Mouse (Mus musculus): ENCODE results near the gene Olfr1500. TPM values are rescaled to one million over a fixed set of nuclear protein-coding genes. Genes with fewer than 3 reads are reported as not detected.
"Not testable (repeated sequence)": the region's sequence is repeated elsewhere in the genome, so short reads cannot be mapped to it uniquely, and the experiment has no call there.

Olfr1500 gene
- total RNA-seq (2012; rRNA removed) (not detected in 2 replicates), polyA plus RNA-seq (2012; ENCODE audit: insufficient read depth in 1 of 2, insufficient read length in 2 of 2, low read depth in 1 of 2, low replicate concordance in 2 of 2, missing spikeins in 1 of 2) (not detected)

DNA sequence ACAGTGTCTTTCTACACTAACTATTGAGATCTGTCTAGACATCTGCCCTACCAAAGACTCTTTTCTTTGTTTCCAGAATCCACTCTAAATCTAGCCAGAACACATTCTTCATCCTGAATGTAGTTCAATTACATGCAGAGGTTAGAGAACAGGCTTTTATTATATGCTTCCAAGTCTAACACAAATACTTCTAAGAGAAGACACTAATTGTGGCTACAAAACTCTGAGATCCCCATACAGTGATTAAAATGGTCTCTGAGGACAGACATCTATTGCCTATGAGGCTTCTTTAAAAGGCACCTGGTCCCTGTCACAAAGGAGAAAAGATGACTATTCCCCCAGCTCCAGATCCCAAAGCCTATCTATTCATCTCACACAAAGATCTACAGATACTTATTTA lies at the start of gene Olfr1500:
Gene Olfr1500, minus strand, starts transcription at position 101 of the 400 bp plus-strand sequence.
- Histone ChIP-seq H3K9me3 (replicated peaks; ENCODE audit: insufficient read depth, low read length) (no peaks in the 10 kb centered on the region), H3K79me2 (ENCODE audit: control insufficient read depth, insufficient read depth, low read length, poor library complexity) (no peaks in the 10 kb centered on the region), H3K36me3 (ENCODE audit: control insufficient read depth in 1 of 2, insufficient read depth in 2 of 2, low read length in 2 of 2) (no peaks in the 10 kb centered on the region), H3K4me3 (ENCODE audit: control insufficient read depth in 1 of 2, insufficient read depth in 1 of 2, low read depth in 2 of 2, low read length in 2 of 2) (no peak within 1 kb of the TSS), H3K27ac (ENCODE audit: control insufficient read depth, low read depth, low read length) (no peak within 1 kb of the TSS), H3K4me1 (ENCODE audit: control insufficient read depth in 1 of 2, insufficient read depth in 2 of 2, low read length in 2 of 2) (no peaks in the 10 kb centered on the region), H3K9ac (ENCODE audit: control insufficient read depth, low read depth, low read length, poor library complexity, severe bottlenecking) (no peak within 1 kb of the TSS), H3K27me3 (ENCODE audit: control insufficient read depth in 1 of 2, insufficient read depth in 2 of 2, low read length in 2 of 2) (no peaks in the 10 kb centered on the region)
- no peak for TF ChIP-seq SMC3 (IDR thresholded peaks at IDR 0.05; ENCODE audit: low read depth, low read length)
- no peak for TF ChIP-seq MXI1 (IDR thresholded peaks at IDR 0.05; ENCODE audit: low read depth, low read length)
- no peak for TF ChIP-seq RAD21 (IDR thresholded peaks at IDR 0.05; ENCODE audit: low read depth, low read length)
- no peak for TF ChIP-seq USF2 (IDR thresholded peaks at IDR 0.05; ENCODE audit: borderline replicate concordance in 1 of 2, insufficient read depth in 1 of 2, low read depth in 1 of 2, low read length in 2 of 2)
- no peak for TF ChIP-seq KAT2A (conservative IDR thresholded peaks at IDR 0.05; ENCODE audit: low read depth, low read length)
- no peak for TF ChIP-seq MAZ (IDR thresholded peaks at IDR 0.05; ENCODE audit: low read depth, low read length)
- no peak for DNase-seq (ENCODE audit: low read depth, low spot score)

DNA sequence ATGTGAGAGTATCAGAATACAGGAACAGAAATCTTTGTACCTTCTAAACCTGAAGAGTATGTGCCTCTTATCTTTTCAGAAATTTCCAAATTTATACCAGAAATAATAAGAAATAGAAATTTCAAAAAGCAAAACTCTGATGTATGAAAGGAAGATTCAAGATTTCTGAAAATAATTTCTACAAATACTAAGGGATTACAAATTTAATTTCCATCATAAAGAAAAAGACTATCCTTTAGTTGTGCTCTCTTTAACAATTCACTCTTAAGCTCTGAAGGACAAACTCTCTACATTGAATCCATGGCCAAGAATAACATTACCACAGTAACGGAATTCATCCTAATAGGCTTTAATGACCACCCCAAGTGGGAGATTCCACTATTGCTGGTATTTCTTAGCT lies 31.2 kb upstream of the Olfr1500 start, which contains the start of gene Olfr1502:
Gene Olfr1502, plus strand, starts transcription at position 301 of the 400 bp plus-strand sequence.
- H3K9ac ChIP-seq (ENCODE audit: control insufficient read depth, low read depth, low read length, poor library complexity, severe bottlenecking) = no peak within 1 kb of the TSS
- no peak for TF ChIP-seq KAT2A (conservative IDR thresholded peaks at IDR 0.05; ENCODE audit: low read depth, low read length)
- TF ChIP-seq MAFK (IDR thresholded peaks at IDR 0.05; ENCODE audit: borderline replicate concordance, low read depth, low read length) = no peak
- no peak for TF ChIP-seq CHD2 (IDR thresholded peaks at IDR 0.05; ENCODE audit: low read length)
- no peak for TF ChIP-seq ELF1 (IDR thresholded peaks at IDR 0.05; ENCODE audit: low read depth, low read length)
- TF ChIP-seq BHLHE40 (IDR thresholded peaks at IDR 0.05; ENCODE audit: borderline replicate concordance, low read depth, low read length) = no peak
- no peak for TF ChIP-seq CTCF (IDR thresholded peaks at IDR 0.05 in 2 of 3, conservative IDR thresholded peaks at IDR 0.05 in 1 of 3; ENCODE audit: control insufficient read depth in 1 of 3, insufficient read depth in 1 of 3, low read depth in 2 of 3, low read length in 3 of 3, poor library complexity in 1 of 3, severe bottlenecking in 1 of 3)
- TF ChIP-seq HCFC1 (IDR thresholded peaks at IDR 0.05; ENCODE audit: low read depth, low read length) = no peak
- TF ChIP-seq MYB (IDR thresholded peaks at IDR 0.05; ENCODE audit: low read depth, low read length) = no peak
- no peak for TF ChIP-seq NRF1 (IDR thresholded peaks at IDR 0.05; ENCODE audit: insufficient read depth, low read depth, low read length, poor library complexity, severe bottlenecking)
- TF ChIP-seq MYC (IDR thresholded peaks at IDR 0.05; ENCODE audit: low read depth, low read length) = no peak
- TF ChIP-seq JUND (IDR thresholded peaks at IDR 0.05; ENCODE audit: low read depth, low read length) = no peak
- no peak for TF ChIP-seq ZNF384 (IDR thresholded peaks at IDR 0.05; ENCODE audit: low read depth, low read length)
- no peak for TF ChIP-seq TBP (IDR thresholded peaks at IDR 0.05; ENCODE audit: low read depth, low read length)
- TF ChIP-seq EP300 (IDR thresholded peaks at IDR 0.05; ENCODE audit: low read depth in 1 of 2, low read length in 2 of 2) = no peak
- TF ChIP-seq E2F4 (IDR thresholded peaks at IDR 0.05; ENCODE audit: borderline replicate concordance, low read depth, low read length) = no peak
- no peak for TF ChIP-seq RCOR1 (IDR thresholded peaks at IDR 0.05; ENCODE audit: low read depth, low read length)
- no peak for TF ChIP-seq UBTF (IDR thresholded peaks at IDR 0.05; ENCODE audit: borderline replicate concordance, insufficient read depth, low read depth, low read length)
- TF ChIP-seq SIN3A (IDR thresholded peaks at IDR 0.05; ENCODE audit: low read length) = no peak
- no peak for TF ChIP-seq ETS1 (IDR thresholded peaks at IDR 0.05; ENCODE audit: low read depth, low read length)
- no peak for TF ChIP-seq NELFE (IDR thresholded peaks at IDR 0.05; ENCODE audit: low read depth, low read length)
- no peaks in the 10 kb centered on the region for H3K27me3 ChIP-seq (ENCODE audit: control insufficient read depth in 1 of 2, insufficient read depth in 2 of 2, low read length in 2 of 2)
- H3K79me2 ChIP-seq (ENCODE audit: control insufficient read depth, insufficient read depth, low read length, poor library complexity) = no peaks in the 10 kb centered on the region
- H3K36me3 ChIP-seq (ENCODE audit: control insufficient read depth in 1 of 2, insufficient read depth in 2 of 2, low read length in 2 of 2) = no peaks in the 10 kb centered on the region
- no peak within 1 kb of the TSS for H3K27ac ChIP-seq (ENCODE audit: control insufficient read depth, low read depth, low read length)
- H3K4me3 ChIP-seq (ENCODE audit: control insufficient read depth in 1 of 2, insufficient read depth in 1 of 2, low read depth in 2 of 2, low read length in 2 of 2) = no peak within 1 kb of the TSS
- no peaks in the 10 kb centered on the region for H3K9me3 ChIP-seq (replicated peaks; ENCODE audit: insufficient read depth, low read length)
- DNase-seq (ENCODE audit: low read depth, low spot score) = no peak
- H3K4me1 ChIP-seq (ENCODE audit: control insufficient read depth in 1 of 2, insufficient read depth in 2 of 2, low read length in 2 of 2) = no peaks in the 10 kb centered on the region

DNA sequence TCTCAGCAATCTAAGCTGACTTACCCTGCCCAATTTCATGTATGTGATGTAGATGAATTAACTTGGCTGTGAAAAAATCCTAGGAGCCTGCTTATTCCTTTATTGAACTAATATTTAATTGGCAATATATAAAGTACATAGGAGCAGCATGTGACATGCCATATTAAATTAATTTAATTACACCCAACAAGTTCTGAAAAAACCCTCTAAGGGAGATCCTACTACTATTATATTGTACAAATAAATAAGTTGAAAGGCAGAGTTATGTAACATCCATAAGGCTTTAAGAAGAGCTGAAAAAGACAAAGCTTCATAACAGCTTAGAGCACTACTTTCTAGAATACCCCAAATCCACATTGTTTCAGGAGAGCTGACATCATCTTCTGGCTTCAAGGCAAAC lies 20.3 kb upstream of the Olfr1500 start, which contains the start of gene Olfr1501:
Gene Olfr1501, minus strand, starts transcription at position 101 of the 400 bp plus-strand sequence.
- not testable (repeated sequence) for H3K4me3 ChIP-seq (ENCODE audit: control insufficient read depth in 1 of 2, insufficient read depth in 1 of 2, low read depth in 2 of 2, low read length in 2 of 2); H3K9me3 ChIP-seq (replicated peaks; ENCODE audit: insufficient read depth, low read length); H3K9ac ChIP-seq (ENCODE audit: control insufficient read depth, low read depth, low read length, poor library complexity, severe bottlenecking); H3K27me3 ChIP-seq (ENCODE audit: control insufficient read depth in 1 of 2, insufficient read depth in 2 of 2, low read length in 2 of 2); H3K27ac ChIP-seq (ENCODE audit: control insufficient read depth, low read depth, low read length); H3K36me3 ChIP-seq (ENCODE audit: control insufficient read depth in 1 of 2, insufficient read depth in 2 of 2, low read length in 2 of 2); DNase-seq (ENCODE audit: low read depth, low spot score); H3K79me2 ChIP-seq (ENCODE audit: control insufficient read depth, insufficient read depth, low read length, poor library complexity); H3K4me1 ChIP-seq (ENCODE audit: control insufficient read depth in 1 of 2, insufficient read depth in 2 of 2, low read length in 2 of 2)

Measured in MEL (cell line).